Mouse (Mus musculus): ENCODE results near the gene Pmepa1. TPM values are rescaled to one million over a fixed set of nuclear protein-coding genes. Genes with fewer than 3 reads are reported as not detected.

Gene Pmepa1
- total and polyA plus RNA-seq, 2 experiments from 2014 or later = 3.1 to 6.9 TPM

DNA sequence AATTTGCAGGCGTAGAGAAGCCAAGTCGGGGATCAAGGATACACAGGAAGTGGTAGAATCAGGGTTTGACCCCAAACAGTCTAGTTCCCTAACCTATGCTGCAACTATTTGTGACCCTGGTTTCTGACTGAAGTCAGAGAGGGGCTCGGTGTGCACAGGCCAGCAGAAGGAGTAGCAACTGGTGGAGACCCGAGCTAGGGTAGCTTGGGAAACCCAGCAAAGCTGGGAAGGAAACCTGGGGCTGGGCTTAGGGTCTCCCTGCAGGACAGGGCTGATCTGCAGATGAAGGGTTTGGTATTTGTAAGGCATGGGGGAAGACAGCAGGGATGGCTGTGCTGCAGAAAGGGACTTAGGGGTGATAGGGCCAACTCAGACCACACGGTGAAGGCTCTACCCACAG is 98.9 kb downstream of the Pmepa1 start:
- ATAC-seq (no peak), DNase-seq (no peak)
- no peak for TF ChIP-seq CTCF (IDR thresholded peaks at IDR 0.05; ENCODE audit: low read depth)
- Histone ChIP-seq H3K27ac (ENCODE audit: low read depth, low read length) (no peak overlapping the region), H3K36me3 (ENCODE audit: insufficient read depth) (no peaks in the 10 kb centered on the region), H3K4me1 (ENCODE audit: insufficient read depth) (0 out of 2 replicates have a peak, but pooled peaks cover 15% of the 10 kb centered on the region), H3K9me3 (ENCODE audit: low read length) (no peaks in the 10 kb centered on the region), H3K27me3 (ENCODE audit: insufficient read depth, low read length) (no peaks in the 10 kb centered on the region), H3K4me3 (ENCODE audit: low read depth, low read length) (no peak overlapping the region), H3K4me2 (ENCODE audit: low read depth) (no peak overlapping the region), H3K9ac (no peak overlapping the region)
- WGBS = 83% methylated on average over 5 of the region's 5 CpGs

DNA sequence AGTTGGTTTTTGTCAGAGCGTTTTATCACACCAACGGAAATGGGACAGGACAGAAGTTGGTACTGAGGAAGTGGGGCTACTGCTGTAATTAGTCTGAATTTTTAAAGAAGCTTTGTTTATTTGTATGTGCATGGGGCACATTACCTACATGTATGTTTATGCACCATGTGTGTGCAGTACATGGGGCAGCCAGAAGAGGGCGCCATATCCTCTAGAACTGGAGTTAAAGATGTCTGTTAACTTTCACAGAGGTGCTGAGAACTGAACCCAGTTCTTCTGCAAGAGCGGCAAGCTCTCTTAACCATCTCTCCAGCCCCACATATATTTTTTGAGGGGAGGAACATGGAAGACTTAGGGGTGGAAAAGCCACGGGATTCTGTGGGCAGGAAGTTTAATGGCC is 100.6 kb downstream of the Pmepa1 start:
- no peaks in the 10 kb centered on the region for H3K36me3 ChIP-seq (ENCODE audit: insufficient read depth)
- no peak for ATAC-seq
- no peak overlapping the region for H3K4me3 ChIP-seq (ENCODE audit: low read depth, low read length)
- no peak for DNase-seq
- H3K9ac ChIP-seq = no peak overlapping the region
- TF ChIP-seq CTCF (IDR thresholded peaks at IDR 0.05; ENCODE audit: low read depth) = peak; percentile 27
- H3K4me2 ChIP-seq (ENCODE audit: low read depth) = no peak overlapping the region
- WGBS = 92% methylated on average over 5 of the region's 5 CpGs
- no peaks in the 10 kb centered on the region for H3K9me3 ChIP-seq (ENCODE audit: low read length)
- H3K27me3 ChIP-seq (ENCODE audit: insufficient read depth, low read length) = peaks cover 12% of the 10 kb centered on the region
- no peak overlapping the region for H3K27ac ChIP-seq (ENCODE audit: low read depth, low read length)
- peaks cover 21% of the 10 kb centered on the region for H3K4me1 ChIP-seq (ENCODE audit: insufficient read depth)

DNA sequence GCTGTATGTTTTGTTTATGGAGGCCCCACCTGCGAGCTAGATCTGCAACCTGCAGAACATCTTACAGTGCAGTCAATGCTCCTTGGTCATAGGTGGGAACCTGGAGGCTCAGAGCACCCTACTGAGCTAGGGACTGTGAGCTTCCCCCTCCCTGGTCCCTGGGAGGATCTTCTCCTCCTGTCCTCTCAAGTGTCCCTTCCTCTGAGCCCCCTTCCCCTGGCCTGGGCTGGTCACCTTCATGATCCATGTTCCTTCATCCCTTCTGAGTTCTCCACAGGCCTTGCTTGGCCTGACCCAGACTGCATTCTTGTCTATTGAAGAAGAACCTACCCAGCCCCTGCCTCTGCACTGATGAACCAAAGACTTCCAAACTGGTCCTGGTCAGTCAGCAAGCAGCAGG is 101.8 kb downstream of the Pmepa1 start:
- Histone ChIP-seq H3K4me3 (ENCODE audit: low read depth, low read length) (no peak overlapping the region), H3K36me3 (ENCODE audit: insufficient read depth) (no peaks in the 10 kb centered on the region), H3K27me3 (ENCODE audit: insufficient read depth, low read length) (peaks cover 12% of the 10 kb centered on the region), H3K4me1 (ENCODE audit: insufficient read depth) (peaks cover 21% of the 10 kb centered on the region), H3K4me2 (ENCODE audit: low read depth) (peak overlapping the region; percentile 55), H3K9me3 (ENCODE audit: low read length) (no peaks in the 10 kb centered on the region), H3K9ac (peak overlapping the region; percentile 46; the same call in 1 of the 2 replicates), H3K27ac (ENCODE audit: low read depth, low read length) (peak overlapping the region; percentile 90; the same call in 1 of the 2 replicates)
- DNase-seq (no peak), ATAC-seq (no peak)
- 52% methylated on average over 1 of the region's 1 CpGs for WGBS
- no peak for TF ChIP-seq CTCF (IDR thresholded peaks at IDR 0.05; ENCODE audit: low read depth)

Other genes with a start within 250 kb of the Pmepa1 start
- not detected in 2 replicates for gene Ctcfl, start 157.0 kb downstream of the Pmepa1 start, total RNA-seq (2014; rRNA removed)
- gene Ctcfl, start 157.0 kb downstream of the Pmepa1 start, polyA plus RNA-seq (2015; fragmentation: Nextera tagmentation; extraction: Ambion mirVana) = 0.06 TPM in 1 of 2 replicates, not detected in the other
- not detected in 2 replicates for gene Pck1, start 123.5 kb downstream of the Pmepa1 start, total RNA-seq (2014; rRNA removed)
- gene Pck1, start 123.5 kb downstream of the Pmepa1 start, polyA plus RNA-seq (2015; fragmentation: Nextera tagmentation; extraction: Ambion mirVana) = not detected in 2 replicates
- 0.52 TPM in 1 of 2 replicates, not detected in the other for gene Zbp1, start 57.6 kb downstream of the Pmepa1 start, total RNA-seq (2014; rRNA removed)
- gene Zbp1, start 57.6 kb downstream of the Pmepa1 start, polyA plus RNA-seq (2015; fragmentation: Nextera tagmentation; extraction: Ambion mirVana) = 0.44 and 0.45 TPM in 2 replicates
- not detected in 2 replicates for gene 1700021F07Rik, start 246.1 kb upstream of the Pmepa1 start, total RNA-seq (2014; rRNA removed)
- gene 1700021F07Rik, start 246.1 kb upstream of the Pmepa1 start, polyA plus RNA-seq (2015; fragmentation: Nextera tagmentation; extraction: Ambion mirVana) = not detected in 2 replicates

All from forebrain, postnatal 0 days (tissue).